Comparison of ENCODE assay signal across 8 mouse cellular contexts in the genomic region with DNA sequence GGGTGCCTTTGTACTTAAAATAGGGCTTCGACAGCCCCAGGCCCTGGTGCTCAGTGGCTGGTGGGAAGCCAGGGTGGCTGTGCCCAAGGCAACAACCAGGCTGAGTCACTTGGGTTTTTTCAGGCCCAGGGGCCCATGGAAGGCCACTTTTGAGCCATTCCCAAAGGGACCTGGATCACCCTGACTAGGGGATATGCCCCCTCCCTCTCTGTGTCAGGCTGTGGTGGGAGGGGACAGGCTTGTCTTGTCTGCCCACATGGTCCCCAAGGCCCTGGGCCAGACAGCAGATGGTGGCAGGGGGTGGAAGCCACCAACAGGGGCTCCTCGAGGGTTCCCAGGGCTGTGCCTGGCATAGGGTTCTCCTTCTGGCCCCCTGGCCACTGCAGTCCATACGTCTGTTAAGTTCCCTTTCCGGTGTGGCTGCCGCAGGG. TPM values are rescaled to one million over a fixed set of nuclear protein-coding genes. Genes with fewer than 3 reads are reported as not detected.
DNase-seq lines count a peak whose midpoint lies in the region; ATAC-seq and TF ChIP-seq lines count a peak whose summit lies in the region.

No protein-coding gene starts in this region.

- no peak overlapping the region for H3K4me3 ChIP-seq in heart, embryonic 11.5 days (ENCODE audit: low read depth, low read length)
- peak overlapping the region; percentile 12 for H3K4me3 ChIP-seq in C2C12 (ENCODE audit: insufficient read depth, poor library complexity, severe bottlenecking)
- peak overlapping the region; percentile 6; the same call in 1 of the 2 replicates for H3K4me3 ChIP-seq in intestine, embryonic 16.5 days (ENCODE audit: low read length)

- H3K36me3 ChIP-seq in heart, embryonic 11.5 days (ENCODE audit: control insufficient read depth, insufficient read depth, low read length) = peaks cover 41% of the 10 kb centered on the region
- peaks cover 44% of the 10 kb centered on the region for H3K36me3 ChIP-seq in C2C12 (ENCODE audit: control insufficient read depth, insufficient read depth)
- peaks cover 35% of the 10 kb centered on the region for H3K36me3 ChIP-seq in intestine, embryonic 16.5 days (ENCODE audit: control insufficient read depth, insufficient read depth, low read length)

- no peak for TF ChIP-seq CTCF in C2C12 (IDR thresholded peaks at IDR 0.05; ENCODE audit: control insufficient read depth, insufficient read depth, insufficient read length)

- peaks cover 51% of the 10 kb centered on the region for H3K4me1 ChIP-seq in heart, embryonic 11.5 days (ENCODE audit: control insufficient read depth, insufficient read depth, low read length)
- H3K4me1 ChIP-seq in intestine, embryonic 16.5 days (ENCODE audit: control insufficient read depth, insufficient read depth, low read length) = peaks cover 58% of the 10 kb centered on the region

- no peaks in the 10 kb centered on the region for H3K27me3 ChIP-seq in heart, embryonic 11.5 days (ENCODE audit: control insufficient read depth, insufficient read depth, low read length)
- H3K27me3 ChIP-seq in C2C12 (ENCODE audit: control insufficient read depth, insufficient read depth, insufficient read length) = no peaks in the 10 kb centered on the region
- no peaks in the 10 kb centered on the region for H3K27me3 ChIP-seq in intestine, embryonic 16.5 days (replicated peaks; ENCODE audit: control insufficient read depth, insufficient read depth, low read length)

- peak overlapping the region; percentile 16; the same call in 1 of the 2 replicates for H3K4me2 ChIP-seq in heart, embryonic 11.5 days
- peak overlapping the region; percentile 63 for H3K4me2 ChIP-seq in intestine, embryonic 16.5 days (ENCODE audit: low read depth, low read length)

- intact Hi-C loops in heart, postnatal 14 days (cut with DNase I) = no loop called here

- peaks cover 84% of the 10 kb centered on the region for H3K79me3 ChIP-seq in C2C12 (ENCODE audit: low read depth)

- no peak for ATAC-seq in heart, embryonic 11.5 days (replicated peaks; ENCODE audit: insufficient number of reproducible peaks, low FRiP score, low TSS enrichment)
- no peak for ATAC-seq in intestine, embryonic 16.5 days

- peak overlapping the region; percentile 59 for H3K9ac ChIP-seq in heart, embryonic 11.5 days (ENCODE audit: low read depth, low read length)
- H3K9ac ChIP-seq in intestine, embryonic 16.5 days (ENCODE audit: low read depth, low read length) = peak overlapping the region; percentile 88

- DNase-seq in heart, postnatal 14 days = no peak
- peak; percentile 65 for DNase-seq in brain, adult 2 months (ENCODE audit: low read depth, low spot score)
- no peak for DNase-seq in spleen, adult 12 weeks (ENCODE audit: low spot score)
- no peak for DNase-seq in layer of hippocampus, adult 9-10 months (ENCODE audit: low spot score)
- no peak for DNase-seq in right cerebral cortex, postnatal 4 days

- H3ac ChIP-seq in C2C12 (ENCODE audit: control insufficient read depth, insufficient read length, low read depth) = peak overlapping the region; percentile 53

- peak overlapping the region; percentile 35; the same call in 1 of the 2 replicates for H3K27ac ChIP-seq in heart, embryonic 11.5 days (ENCODE audit: low read depth, low read length)
- peak overlapping the region; percentile 85 for H3K27ac ChIP-seq in intestine, embryonic 16.5 days (ENCODE audit: low read length)

- WGBS in heart, embryonic 11.5 days (ENCODE audit: insufficient replicate concordance) = 76% methylated on average over 5 of the region's 5 CpGs
- WGBS in intestine, embryonic 16.5 days = 73% methylated on average over 5 of the region's 5 CpGs

- H3K79me2 ChIP-seq in C2C12 (ENCODE audit: control insufficient read depth, insufficient read depth) = peaks cover 99% of the 10 kb centered on the region

- H3K9me3 ChIP-seq in heart, embryonic 11.5 days (replicated peaks; ENCODE audit: control insufficient read depth, low read length) = no peaks in the 10 kb centered on the region
- H3K9me3 ChIP-seq in intestine, embryonic 16.5 days (ENCODE audit: control insufficient read depth, low read length) = no peaks in the 10 kb centered on the region

TF ChIP-seq in C2C12, 6 proteins besides CTCF, POLR2A, EP300 and RAD21:
- TF ChIP-seq FOSL1 (IDR thresholded peaks at IDR 0.05; ENCODE audit: insufficient read depth, low read length, poor library complexity, severe bottlenecking) (no peak), USF1 (IDR thresholded peaks at IDR 0.05; ENCODE audit: low read depth) (no peak), MAX (IDR thresholded peaks at IDR 0.05) (peak; percentile 6)

RNA-seq across cellular contexts. Expression of a gene that starts 7.5 kb away (rescaled TPM):
- polyA plus RNA-seq in heart, embryonic 11.5 days (2014; fragmentation: Nextera tagmentation; extraction: Ambion mirVana) = 10.6 and 10.8 TPM in 2 replicates
- total RNA-seq in heart, postnatal 14 days (2021) = 10 to 100 TPM; 40.8 to 43.2 TPM
- 19.9 TPM for polyA plus RNA-seq in C2C12 (2012; fragmentation: generic; extraction: Trizol)
- polyA plus RNA-seq in intestine, embryonic 16.5 days (2015; fragmentation: Nextera tagmentation; extraction: Ambion mirVana) = 46.2 and 47.4 TPM in 2 replicates

RNA-seq across cellular contexts. Expression of a gene that starts 25.2 kb away (rescaled TPM):
- polyA plus RNA-seq in heart, embryonic 11.5 days (2014; fragmentation: Nextera tagmentation; extraction: Ambion mirVana) = 39.4 and 39.7 TPM in 2 replicates
- total RNA-seq in heart, postnatal 14 days (2021) = 10 to 100 TPM; 15.2 to 18.3 TPM
- polyA plus RNA-seq in C2C12 (2012; fragmentation: generic; extraction: Trizol) = 31.6 TPM
- polyA plus RNA-seq in intestine, embryonic 16.5 days (2015; fragmentation: Nextera tagmentation; extraction: Ambion mirVana) = 52.5 and 54.4 TPM in 2 replicates

RNA-seq across cellular contexts. Expression of a gene that starts 33.9 kb away (rescaled TPM):
- 313 and 338 TPM in 2 replicates for polyA plus RNA-seq in heart, embryonic 11.5 days (2014; fragmentation: Nextera tagmentation; extraction: Ambion mirVana)
- 1,000 to 10,000 TPM; 1,113 to 1,165 TPM for total RNA-seq in heart, postnatal 14 days (2021)
- 2,537 TPM for polyA plus RNA-seq in C2C12 (2012; fragmentation: generic; extraction: Trizol)
- 526 and 531 TPM in 2 replicates for polyA plus RNA-seq in intestine, embryonic 16.5 days (2015; fragmentation: Nextera tagmentation; extraction: Ambion mirVana)

RNA-seq across cellular contexts. Expression of a gene that starts 36.9 kb away (rescaled TPM):
- 153 and 154 TPM in 2 replicates for polyA plus RNA-seq in heart, embryonic 11.5 days (2014; fragmentation: Nextera tagmentation; extraction: Ambion mirVana)
- total RNA-seq in heart, postnatal 14 days (2021) = 100 to 1,000 TPM; 115 to 122 TPM
- 92.2 TPM for polyA plus RNA-seq in C2C12 (2012; fragmentation: generic; extraction: Trizol)
- 214 and 225 TPM in 2 replicates for polyA plus RNA-seq in intestine, embryonic 16.5 days (2015; fragmentation: Nextera tagmentation; extraction: Ambion mirVana)

RNA-seq across cellular contexts. Expression of a gene that starts 40.2 kb away (rescaled TPM):
- polyA plus RNA-seq in heart, embryonic 11.5 days (2014; fragmentation: Nextera tagmentation; extraction: Ambion mirVana) = 44.1 and 47.4 TPM in 2 replicates
- total RNA-seq in heart, postnatal 14 days (2021) = 10 to 100 TPM; 28.4 to 29.2 TPM
- 72.8 TPM for polyA plus RNA-seq in C2C12 (2012; fragmentation: generic; extraction: Trizol)
- 15.4 and 47.6 TPM in 2 replicates for polyA plus RNA-seq in intestine, embryonic 16.5 days (2015; fragmentation: Nextera tagmentation; extraction: Ambion mirVana)
